Mouse (Mus musculus): ENCODE data around the gene Misp.

Misp gene

DNA sequence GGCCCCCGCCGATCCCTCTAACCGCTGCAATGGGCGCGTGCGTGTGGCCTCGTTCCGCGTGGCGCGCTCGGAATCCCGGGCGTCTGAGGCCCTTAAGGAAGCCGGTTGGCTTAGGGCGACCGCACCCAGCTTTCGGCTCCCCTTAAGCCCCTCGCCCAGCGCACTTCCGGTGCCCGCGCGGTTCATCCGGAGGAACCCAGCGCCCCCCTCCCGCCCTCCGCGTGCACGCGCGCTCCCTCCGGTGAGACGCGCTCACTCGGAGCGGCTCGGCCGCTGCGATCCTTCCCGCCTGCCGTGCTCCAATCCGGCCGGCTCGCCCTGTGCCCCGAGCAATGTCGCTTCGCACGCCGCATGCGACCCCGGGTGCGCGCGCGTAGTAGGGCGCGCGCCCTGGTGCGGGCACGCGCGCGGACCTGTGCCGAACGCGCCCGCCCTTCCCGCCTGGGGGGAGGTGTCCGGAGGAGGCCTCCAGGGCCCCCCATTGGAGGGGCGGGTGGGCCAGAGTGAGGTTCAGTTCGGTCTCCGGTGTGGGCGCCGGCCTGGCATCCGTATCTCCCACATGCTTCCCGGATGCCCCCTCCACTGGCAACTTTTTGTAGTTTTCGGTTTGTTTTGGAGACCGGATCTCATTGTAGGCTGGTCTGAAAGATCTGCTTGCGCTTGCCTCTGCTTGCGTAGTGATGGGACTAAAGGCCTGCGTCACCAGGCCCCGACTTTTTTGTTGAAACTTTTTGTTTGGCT lies 34.2 kb downstream of the Misp start:
- peak; percentile 89 for DNase-seq (ENCODE audit: low read depth)

DNA sequence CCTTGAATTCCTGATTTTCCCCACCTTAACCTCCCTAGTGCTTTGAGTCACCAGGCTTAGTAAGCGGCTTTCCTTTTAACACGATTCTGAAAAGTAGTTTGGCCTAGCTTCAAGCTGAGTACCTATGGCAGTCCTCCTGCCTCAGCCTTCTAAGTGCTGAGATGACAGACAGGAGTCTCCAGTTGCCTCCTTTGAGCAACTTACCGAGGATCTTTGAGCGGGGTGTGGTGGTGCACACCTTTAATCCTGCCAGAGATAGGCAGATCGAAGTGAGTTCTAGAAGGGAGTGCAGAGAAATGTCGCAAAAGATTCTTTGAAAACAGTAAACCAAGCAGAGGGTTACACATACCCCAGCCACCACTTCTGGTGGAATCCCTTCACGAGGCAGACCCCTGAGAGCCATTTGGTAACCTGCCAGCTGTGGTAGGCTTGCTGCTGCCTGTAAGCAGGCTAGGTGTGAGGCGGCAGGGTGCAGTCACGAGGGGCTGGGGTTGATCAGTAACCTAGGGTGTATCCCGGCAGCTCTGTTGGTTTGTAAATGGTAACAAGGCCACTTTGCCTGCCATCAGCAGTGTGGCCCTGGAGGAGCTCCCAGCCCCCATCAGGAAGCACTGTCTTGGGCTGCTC lies 34.9 kb downstream of the Misp start:
- DNase-seq (ENCODE audit: low read depth), result peak; percentile 61

DNA sequence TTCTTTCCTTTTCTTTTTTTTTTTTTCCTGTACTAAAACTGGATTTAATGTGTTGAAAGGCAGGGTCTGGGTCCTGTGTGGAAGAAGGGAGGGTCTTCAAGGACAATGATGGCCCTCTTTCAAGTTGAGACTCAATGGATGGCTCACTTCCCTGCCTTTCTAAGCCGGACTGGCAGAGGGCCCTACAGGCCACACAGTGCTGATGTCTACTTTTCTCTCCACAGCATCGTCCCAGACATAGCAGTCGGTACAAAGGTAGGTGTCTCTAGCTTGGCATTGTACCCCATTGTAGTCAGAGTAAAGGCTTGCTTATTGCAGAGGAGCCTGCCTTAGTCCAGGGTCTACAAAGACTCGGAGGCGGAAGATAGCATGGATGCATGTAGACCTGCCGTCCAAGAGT lies 35.5 kb downstream of the Misp start:
- peak; percentile 32 for DNase-seq (ENCODE audit: low read depth)

DNA sequence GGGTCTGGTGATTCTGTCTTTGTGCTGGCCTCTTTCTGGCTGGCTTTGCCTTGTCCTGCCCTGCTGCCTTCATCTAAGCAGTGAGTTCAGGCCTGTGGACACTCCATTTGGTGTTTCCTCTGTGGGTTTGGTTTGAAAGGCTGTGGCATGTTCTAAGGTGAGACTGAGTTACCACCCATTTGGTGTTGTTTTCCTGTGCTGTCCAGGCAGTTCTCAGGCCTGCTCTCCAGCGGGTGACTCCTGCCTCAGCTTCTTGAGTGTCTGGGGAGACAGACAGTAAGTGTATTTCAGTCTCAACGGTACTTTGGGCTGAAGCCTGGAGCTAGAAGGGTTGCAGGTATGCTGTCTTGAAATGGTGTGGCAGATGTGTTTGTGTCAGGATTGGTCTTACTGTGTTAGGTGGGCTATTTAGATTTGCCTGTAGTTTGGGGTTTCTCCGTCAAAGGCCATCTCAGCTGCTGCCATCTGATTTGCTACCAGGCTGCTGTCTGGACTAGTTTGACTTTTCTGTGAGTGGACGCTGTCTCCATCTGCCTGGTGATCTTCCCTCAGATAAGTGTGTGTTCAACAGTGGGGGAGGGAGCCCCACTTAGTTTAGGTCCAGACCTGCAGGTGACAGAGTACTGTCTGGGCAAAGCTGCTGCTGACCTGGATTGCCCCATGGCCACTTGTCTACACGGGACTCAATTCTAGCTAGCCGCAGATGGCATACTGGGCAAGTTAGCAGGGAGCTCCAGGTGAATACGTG lies 36.1 kb downstream of the Misp start:
- DNase-seq (ENCODE audit: low read depth), result peak; percentile 36

DNA sequence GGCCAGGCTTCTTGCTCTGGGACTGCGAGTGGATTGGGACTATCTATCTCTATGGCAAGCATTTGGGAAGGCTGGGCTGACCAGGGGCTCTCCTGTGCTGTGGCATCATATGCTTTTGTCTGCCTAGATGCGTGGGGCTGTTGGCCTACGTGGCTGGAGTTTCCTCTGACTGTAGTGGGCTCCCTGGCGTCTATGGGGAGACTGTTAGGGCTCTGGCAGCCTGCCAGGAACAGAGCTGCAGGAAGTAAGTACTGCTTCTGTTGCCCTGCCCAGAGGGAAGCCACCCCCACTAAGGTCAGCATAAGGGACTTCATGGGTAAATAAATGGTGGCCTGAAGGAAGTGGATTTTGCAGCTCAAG lies 36.6 kb downstream of the Misp start:
- peak; percentile 78 for DNase-seq (ENCODE audit: low read depth)

DNA sequence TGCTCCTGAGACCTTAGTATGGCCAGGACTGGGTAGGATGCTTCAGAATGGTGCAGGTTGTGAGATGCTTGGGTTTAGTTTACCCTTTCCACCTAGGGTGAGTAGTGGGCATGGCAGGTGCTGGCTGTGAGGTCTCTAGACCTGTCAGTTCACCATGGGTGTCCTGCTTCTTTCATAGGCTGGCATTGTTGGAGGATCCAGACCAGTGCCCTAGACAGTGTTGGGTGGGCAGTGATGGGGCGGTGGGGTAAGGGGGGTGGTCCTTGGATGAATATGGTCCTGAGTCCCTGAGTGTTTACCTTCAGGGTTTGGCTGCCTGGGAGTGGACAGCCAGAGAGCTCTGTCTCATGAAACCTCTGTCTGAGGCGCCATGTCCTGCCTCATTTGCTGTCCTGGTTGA lies 37.1 kb downstream of the Misp start:
- DNase-seq (ENCODE audit: low read depth), result no peak

DNA sequence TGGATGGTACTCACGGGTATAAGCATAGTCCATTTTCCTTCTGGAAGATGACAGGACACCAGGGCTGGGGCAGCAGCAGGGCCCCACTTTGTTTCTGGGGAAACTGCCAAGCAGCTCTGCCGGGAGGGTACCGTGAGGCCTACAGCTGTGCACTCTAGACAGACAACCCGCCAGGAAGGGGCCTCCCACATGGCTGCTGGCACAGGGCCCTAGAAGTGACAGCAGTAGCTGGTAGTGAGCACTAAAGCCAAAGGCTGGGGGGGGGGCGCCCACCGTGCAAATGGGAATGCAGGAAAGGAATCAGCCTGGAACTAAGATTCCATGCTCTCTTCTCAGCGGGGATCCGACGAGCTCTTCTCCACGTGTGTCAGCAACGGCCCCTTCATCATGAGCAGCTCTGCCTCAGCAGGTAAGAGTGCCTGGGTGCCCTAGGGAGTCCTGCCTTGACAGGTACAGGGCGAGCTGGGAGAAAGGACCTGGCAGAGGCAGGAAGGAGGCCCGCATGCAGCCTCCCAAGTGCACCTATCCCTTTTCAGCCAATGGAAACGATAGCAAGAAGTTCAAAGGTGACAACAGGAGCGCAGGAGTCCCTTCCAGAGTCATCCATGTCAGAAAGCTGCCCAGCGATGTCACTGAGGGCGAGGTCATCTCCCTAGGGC lies 37.8 kb downstream of the Misp start:
- peak; percentile 38 for DNase-seq (ENCODE audit: low read depth)

DNA sequence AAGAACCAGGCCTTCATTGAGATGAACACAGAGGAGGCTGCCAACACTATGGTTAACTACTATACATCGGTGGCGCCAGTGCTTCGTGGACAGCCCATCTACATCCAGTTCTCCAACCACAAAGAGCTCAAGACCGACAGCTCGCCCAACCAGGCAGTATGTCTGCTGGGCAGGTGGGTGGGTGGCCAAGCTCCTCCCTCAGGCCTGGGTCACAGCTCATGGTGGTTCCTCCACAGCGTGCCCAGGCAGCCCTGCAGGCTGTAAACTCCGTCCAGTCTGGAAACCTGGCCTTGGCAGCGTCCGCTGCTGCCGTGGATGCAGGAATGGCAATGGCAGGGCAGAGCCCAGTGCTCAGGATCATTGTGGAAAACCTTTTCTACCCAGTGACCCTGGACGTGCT lies 38.3 kb downstream of the Misp start:
- no peak for DNase-seq (ENCODE audit: low read depth)

DNA sequence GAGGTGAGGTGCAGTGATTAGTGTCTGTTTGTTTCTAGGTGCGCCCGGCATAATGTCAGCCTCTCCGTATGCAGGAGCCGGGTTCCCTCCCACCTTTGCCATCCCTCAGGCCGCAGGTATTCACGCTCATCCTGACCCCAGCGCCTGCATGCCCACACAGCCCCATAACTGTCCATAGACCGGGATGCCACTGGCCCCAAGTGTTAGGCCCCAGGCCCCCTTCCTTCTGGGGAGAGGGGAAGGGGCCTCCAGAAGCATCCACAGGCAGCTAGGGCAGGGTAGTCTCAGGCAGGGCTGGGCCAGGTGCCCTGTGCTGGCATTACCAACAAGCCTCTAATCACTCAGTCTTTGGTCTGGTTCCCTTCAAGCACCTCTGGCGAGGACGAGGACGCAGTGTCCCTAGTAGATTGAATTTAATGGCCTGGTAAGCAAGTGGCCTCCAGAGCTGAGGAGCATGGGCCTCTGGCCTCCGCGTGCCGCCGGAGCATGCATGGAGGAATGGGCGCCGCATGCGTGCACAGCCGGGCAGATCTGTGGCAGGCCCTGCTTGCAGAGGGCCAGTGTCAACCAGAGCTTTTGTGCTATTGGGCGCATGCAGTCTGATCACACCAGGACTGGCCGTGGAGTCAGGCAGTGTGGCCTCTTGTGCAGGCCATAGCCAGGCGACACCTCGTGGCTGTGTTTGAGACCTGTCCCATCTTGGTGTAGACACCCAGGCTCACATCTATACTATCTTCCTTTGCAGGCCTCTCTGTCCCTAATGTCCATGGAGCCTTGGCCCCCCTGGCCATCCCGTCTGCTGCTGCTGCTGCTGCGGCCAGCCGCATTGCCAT lies 39.5 kb downstream of the Misp start:
- DNase-seq (ENCODE audit: low read depth), result peak; percentile 21

DNA sequence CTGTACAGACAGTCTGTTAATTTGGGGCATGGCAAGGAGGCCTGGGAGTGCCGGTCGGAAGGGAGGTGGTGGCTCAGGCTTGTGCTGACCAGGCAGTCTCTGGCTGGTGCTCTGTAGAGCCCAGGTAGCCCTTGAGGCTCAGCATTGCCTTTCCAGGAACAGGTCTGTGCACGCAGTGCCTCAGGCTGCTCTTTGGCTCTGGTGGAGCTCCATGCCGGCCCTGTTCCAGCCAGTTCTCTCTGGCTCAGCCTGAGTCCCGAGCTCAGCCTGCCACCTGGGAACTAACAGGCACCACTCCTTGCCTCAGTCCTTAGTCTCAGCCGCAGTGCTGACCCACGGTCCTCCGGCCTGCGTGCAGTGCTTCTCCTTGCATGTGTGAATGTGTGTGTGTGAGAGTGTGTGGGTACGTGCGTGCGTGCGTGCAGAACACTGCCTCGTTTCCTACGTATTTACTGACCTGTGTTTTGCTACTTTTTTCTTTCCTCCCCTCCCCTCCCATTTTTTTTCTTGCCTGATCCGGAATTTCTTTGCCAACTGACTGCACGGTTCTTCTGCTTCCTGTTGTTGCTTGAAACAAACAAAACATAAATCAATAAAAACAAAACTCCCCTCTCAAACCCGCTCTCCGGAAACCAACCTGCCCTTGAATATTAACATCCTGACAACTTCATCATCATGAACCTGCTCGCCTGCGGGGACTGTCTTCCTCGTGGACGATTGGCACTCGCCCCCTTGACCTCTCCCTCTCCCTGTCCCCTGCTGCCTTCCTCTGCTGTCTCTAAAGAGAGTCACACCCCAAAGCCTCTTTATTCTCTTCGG lies 40.6 kb downstream of the Misp start:
- DNase-seq (ENCODE audit: low read depth), result no peak

DNA sequence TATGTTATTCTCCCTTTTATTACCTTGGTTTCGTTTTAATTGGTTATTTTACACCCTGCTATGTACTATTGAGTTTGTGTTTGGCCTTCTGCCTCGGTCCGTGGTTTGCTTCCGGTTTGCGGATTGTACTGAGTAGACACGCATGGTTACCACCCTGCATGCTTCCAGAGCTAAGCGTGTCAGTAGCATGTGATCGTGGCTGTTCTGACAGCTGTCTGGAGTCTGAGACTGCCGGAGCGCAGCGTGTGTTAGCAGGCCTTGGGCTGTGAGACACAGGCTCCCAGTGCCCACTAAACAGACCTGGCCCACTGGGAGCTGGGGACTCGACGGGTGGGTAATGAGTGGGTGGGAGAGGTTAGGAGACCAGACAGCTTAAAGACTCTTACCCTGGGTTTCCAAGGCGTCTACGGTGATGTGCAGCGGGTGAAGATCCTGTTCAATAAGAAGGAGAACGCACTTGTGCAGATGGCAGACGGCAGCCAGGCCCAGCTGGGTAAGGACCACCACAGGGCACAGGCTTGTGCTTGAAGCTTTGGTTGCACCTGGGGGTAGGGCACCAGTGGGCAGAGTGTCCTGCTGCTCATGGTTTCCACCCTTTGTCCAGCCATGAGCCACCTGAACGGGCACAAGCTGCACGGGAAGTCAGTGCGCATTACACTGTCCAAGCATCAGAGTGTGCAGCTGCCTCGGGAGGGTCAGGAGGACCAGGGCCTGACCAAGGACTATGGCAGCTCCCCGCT lies 41.4 kb downstream of the Misp start:
- no peak for DNase-seq (ENCODE audit: low read depth)

DNA sequence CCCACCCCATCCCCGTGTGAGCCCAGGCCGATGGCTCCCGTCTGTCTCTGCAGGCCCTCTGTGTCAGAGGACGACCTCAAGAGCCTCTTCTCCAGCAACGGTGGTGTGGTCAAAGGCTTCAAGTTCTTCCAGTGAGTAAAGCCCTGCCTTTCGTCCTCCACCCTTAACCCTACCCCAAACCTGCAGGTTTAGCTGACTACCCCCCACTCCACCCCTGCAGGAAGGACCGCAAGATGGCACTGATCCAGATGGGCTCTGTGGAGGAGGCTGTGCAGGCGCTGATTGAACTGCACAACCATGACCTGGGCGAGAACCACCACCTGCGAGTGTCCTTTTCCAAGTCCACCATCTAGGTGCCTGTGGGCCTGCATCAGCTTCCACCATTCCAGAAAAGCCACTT lies 42.1 kb downstream of the Misp start:
- no peak for DNase-seq (ENCODE audit: low read depth)

DNA sequence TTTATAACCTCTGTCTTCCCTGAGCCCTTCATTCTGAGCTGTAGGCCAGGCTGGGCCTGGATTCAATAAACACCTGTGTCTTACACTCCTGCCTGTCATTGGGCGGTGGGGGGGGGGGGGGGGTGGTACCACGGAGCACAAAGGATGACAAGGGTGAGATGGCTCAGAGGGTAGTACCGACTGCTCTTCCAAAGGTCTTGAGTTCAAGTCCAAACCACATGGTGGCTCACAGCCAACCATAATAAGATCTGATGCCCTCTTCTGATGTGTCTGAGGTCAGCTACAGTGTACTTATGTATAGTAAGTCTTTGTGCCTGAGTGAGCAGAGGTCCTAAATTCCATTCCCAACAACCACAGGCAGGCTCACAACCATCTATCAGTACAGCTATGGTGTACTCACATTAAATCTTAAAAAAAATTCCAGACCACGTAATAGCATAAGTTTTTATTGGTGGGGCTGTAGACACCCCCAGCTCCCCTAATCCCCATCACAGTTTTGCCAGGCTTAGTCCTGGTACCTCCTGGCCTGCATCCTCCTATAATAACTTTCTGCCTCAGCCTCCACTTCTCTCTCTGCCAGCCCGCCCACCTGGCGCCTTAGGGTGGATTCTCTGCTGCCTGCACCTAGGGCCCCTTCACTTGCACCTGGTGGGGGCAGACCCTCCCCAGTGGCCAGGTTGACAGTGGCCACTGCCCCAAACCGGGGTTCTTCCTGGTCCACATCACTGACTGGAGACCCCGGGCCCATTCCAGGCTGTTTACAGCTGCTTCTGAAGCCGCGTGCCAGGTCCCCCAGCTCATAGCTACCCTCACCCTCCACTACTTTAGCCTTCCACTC lies 43.8 kb downstream of the Misp start:
- DNase-seq (ENCODE audit: low read depth), result peak; percentile 36

DNA sequence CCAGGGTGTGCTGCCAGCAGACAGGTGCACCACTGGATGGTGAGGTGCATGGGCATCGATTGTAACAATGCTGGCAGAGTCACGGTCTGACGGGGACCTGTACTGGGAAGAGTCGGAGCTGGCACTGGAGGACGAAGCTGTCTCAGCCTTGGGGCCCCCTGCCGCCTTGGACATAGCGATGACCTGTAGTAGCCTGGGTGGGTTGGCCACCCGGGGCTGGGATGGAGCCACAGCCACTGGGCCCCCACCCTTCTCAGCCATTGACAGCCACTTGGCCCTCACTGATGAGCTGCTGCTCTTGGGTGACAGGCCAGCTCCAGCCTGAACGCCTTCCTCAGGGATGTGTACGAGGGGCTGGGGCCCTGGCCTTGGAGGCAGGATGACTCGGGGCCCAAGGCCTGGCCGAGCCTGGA lies 44.4 kb downstream of the Misp start:
- no peak for DNase-seq (ENCODE audit: low read depth)

DNA sequence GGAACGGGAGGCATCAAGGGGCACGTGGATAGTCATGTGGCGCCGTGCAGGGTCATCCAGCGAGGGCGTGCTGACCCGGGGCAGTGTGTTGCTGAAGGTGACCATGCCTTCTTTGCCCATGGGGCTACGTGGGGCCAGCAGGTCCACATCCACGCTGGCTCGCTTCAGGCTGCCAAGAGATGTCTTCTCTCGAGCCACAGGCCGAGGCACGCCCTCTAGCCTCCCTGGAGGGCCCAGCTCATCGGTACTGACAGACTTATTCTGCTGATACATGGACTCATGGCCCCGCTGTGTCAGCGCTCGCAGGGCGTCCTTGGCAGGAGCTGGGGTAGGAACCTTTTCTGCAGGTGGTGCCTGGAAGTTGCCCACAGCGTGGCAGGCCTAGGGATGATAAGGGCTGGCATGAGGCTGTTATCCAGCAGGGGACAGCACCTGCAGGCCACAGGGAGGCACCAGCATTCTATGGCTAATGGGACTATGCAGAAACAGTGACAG lies 45.1 kb downstream of the Misp start:
- DNase-seq (ENCODE audit: low read depth), result peak; percentile 21

DNA sequence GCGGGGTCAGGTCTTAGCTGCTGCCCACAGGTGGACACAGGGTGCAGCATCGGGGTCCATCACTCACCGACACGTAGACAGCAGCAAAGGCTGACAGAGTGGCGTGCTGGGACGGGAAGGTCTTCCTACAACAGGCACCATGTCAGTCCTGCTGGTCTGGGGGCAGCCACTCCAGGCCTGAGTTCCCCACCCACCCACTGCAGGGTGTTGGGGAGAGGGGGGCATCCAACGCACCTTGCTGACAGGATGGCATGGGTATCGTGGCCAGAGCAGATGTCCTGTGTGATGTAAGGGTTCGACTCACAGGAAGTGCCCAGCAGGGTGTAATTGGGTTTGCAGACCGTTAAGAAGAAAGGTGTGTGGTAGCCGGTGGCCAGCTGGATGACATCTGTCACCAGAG lies 45.8 kb downstream of the Misp start:
- no peak for DNase-seq (ENCODE audit: low read depth)

DNA sequence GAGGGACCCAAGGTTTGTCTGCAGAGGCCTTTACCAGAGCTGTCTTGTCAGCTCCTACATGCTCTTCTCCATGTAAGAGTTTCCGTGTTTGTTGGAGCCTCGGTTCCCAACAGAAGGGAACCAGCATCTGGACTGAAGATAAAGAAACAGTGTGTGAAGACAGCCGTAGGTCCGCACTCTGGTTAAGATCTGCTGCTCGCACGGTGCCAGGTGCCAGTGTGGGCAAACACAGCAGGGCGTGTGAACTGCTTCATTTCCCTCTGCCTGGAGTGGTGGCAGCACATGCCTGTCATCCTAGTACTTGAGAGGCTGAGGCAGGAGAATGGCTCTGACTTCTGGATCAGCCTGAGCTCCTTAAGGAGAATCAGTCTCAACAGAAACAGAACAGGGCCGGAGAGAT lies 51.1 kb downstream of the Misp start:
- no peak for DNase-seq (ENCODE audit: low read depth)

DNA sequence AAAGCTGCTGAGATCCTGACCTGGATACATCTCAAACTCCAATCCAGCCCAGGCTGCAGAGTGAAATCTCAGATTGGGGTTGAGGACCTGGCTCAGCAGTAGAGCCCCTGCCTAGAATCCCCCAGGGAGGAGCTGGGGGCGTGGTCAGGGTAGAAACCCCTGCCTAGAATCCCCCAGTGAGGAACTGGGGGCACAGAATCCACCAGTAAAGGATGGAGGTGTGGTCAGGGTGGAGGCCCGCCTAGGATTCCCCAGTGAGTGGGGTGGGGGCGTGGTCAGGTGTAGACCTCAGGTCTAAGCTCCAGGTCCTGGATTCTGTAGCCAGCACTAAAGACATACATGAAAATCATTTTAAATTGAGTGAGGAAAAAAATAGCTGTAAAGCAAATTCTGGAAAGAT lies 52.1 kb downstream of the Misp start:
- DNase-seq (ENCODE audit: low read depth), result no peak

DNA sequence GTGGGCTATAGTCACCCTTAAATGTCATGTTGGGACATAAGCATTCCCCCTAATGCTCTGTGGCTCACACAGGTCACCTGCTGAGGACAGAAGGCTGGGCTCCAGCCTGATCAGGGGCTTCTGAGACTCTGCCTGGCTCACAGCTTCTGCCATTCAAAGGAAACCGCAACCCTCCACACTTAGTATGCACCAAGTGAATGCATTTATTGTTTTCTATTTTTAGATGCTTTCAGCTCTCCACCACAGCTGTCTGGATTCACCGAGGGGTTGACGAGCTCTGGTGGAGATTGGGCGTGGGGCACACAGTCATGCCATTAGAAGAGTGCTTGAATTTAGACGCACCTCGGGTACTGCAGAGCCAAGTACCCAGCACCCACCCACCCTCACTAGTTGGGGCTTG lies 52.5 kb downstream of the Misp start:
- DNase-seq (ENCODE audit: low read depth), result no peak

Data from naive thymus-derived CD4-positive, alpha-beta T cell, adult 2 months (primary cell).